Mouse (Mus musculus) gonadal fat pad, adult 2 months (tissue): Measurements from ENCODE around the gene Cd177. TPM values are rescaled to one million over a fixed set of nuclear protein-coding genes. Genes with fewer than 3 reads are reported as not detected.
"Not testable (repeated sequence)": the region's sequence is repeated elsewhere in the genome, so short reads cannot be mapped to it uniquely, and the experiment has no call there.

Source experiments
- DNase-seq: peaks from one replicate; pipeline ENCODE4 v3.0.0-alpha.2; 2012; ENCODE audit warnings: low read depth
- polyA plus RNA-seq: library from polyadenylated mRNA; depleted of rRNA; stranded (reverse); fragments of >200 nt; gene quantifications from 2 replicates; pipeline ENCODE4 v1.2.3, GENCODE M21; 2012; rRNA removed

Gene Cd177
- 1.1 and 3.3 TPM in 2 replicates for polyA plus RNA-seq

DNA sequence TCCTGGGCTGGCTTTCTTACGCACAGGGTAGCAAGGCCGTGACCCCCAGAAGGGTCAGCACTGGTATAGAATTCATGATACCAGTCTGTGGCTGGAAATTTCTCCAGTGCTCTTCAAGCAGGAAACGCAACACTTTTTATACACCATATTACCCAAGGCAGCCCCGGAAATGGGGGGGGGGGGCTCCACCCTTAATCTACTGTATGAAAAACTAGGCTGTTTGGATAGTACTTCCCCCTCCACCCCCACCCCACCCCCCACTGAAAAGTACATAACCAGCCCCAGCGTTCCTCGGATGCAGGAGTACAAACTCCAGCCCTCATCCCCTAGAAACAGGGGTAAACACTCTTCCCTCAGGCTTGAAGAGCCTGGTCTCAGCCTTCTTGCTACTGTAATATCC, at the start of gene Cd177:
Gene Cd177 (minus strand): TSS at position 101 of the 400 bp plus-strand sequence.
- no peak for DNase-seq

DNA sequence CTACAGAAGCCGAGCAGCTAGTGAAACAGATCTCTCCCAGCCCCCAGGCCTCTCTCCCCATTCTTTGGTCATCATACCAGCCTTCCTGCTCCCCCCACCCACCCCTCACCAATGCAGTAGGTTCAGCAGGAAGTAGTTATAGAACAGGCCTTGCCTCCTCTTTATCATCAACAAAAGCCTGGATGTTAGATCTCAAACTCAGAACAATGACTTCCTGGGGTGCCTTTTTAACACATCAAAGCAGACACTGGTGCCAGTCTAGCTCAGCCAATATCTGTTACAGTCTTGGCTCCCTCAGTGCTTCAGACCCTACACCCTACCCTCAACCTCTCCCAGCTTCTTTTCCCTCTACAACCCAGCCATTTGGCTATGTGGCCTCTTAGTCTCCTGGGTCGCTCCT, 48.9 kb upstream of the Cd177 start:
- no peak for DNase-seq

DNA sequence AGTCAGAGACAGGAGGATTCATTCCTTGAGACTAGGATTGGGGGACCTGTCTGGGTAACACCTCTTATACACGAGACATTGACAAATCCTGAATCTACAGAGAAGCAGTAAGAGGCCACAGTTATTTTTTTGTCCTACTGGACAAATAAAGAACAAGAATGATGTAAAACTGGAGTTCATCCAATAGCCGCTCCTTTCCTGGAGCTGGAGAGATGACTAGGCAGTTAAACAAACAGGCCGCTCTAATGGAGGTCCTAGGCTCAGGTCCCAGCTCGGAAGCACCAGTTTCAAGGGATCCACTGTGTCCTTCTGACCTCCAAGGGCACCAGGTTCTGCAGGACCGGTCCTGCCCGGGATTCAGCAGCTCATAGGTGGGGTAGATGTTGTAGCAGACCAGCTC, 44.7 kb upstream of the Cd177 start:
- no peak for DNase-seq

DNA sequence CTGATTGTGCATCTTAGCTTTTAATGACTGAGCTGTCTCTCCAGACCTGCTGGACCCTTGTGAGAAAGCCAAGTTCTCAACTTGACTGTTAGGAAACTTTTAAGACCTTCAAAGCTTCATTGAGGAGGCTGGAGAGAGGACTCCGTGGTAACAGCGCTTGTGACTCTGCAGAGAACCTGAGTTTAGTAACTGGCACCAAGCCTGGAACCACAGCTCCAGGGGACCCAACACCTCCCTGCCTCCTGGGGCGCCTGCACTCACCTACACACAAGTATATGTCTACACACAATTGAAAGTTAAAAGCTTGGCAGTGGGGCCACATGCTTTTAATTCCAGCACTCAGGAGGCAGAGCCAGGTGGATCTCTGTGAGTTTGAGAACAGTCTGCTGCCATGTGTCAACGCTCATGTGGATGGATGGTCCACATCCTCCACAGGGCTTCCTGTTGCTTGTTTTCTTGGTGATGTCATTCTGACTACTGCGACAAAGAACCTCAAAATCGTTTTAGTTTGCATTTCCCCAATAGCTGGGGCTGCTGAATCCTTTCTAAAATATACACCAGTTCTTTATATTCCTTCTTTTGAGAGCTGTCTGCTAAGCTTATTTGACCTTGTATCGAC, 42.1 kb upstream of the Cd177 start:
- no peak for DNase-seq

DNA sequence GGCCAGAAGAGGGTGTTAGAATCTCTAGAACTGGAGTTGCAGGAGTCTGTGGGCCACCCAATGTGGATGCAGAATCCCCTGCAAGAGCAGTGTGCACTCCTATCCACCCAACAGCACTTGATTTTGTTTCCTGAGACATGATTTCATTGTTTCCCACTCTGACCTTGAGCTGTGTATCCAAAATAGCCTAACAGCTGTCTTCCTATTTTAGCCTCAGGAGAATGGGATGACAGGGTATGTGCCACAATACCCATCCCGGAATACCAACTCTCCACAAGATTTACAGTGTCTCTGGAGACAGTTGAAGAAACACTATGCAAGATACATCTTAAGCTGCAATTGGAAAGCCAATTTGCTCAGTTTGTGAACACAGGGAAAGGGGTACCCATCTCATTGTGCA, 37.8 kb upstream of the Cd177 start:
- DNase-seq = no peak

DNA sequence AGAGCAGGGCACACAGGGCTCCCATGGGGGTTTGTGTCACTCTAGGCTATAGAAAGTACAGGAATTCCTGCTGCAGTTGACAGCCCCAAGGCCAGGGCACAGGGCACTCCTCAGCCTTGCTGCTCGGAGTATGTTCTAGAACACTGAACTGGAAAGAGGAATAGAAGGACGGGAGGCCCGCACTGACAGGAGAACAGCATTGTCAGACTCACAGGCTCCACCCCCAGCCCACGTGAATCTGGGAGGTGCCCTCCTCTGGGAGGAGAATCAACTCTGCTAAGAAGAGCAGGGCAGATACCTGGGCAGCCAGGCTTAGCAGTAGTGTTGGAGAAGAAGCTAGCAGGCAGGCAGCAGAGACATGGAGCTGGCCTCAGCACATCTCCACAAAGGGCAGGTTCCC, 16.8 kb upstream of the Cd177 start, which contains the start of gene Ceacam10:
Gene Ceacam10 (plus strand): TSS at position 289 of the 400 bp plus-strand sequence.
- DNase-seq = not testable (repeated sequence)

DNA sequence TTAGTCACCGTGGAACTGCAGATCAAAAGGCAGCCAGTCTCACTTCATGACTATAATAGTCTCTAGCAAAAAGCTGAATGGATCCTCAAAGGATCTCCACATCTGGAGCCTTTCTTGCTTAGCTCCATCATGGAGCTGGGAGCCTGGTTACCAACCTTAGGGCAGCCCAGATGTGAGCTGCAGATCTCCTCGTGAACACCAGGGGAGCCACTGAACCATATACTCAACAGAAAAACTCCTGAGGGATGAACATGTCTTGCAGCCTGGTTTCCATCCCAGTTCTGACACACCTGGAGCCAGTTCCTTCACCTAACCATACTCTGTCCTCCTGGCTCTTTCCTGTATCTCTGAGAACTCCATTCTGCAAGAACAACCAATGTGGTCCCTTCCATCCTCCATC, 16.0 kb upstream of the Cd177 start:
- DNase-seq = no peak

DNA sequence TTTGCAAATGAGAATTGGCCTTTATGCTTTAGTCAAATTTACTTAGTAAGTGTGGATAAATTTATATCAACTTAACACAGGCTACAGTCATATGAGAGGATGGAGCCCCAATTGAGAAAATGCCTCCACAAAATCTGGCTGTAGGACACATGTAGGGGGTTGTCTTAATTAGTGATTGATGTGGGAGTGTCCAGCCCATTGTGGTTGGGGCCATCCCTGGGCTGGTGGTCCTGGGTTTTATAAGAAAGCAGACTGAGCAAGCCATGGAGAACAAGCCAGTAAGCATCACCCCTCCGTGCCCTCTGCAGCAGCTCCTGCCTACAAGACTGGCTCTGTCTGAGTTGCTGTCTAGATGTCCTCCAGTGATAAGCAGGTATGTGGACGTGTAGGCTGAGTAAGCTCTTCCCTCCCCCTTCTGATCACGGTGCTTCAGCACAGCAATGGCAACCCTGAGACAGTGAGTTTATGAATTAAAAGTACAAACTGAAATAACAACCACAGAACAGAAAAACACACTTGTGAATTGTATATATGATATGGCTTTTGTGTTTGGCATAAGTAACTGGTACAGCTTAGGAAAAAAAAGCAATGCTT, 13.9 kb upstream of the Cd177 start:
- DNase-seq = no peak

DNA sequence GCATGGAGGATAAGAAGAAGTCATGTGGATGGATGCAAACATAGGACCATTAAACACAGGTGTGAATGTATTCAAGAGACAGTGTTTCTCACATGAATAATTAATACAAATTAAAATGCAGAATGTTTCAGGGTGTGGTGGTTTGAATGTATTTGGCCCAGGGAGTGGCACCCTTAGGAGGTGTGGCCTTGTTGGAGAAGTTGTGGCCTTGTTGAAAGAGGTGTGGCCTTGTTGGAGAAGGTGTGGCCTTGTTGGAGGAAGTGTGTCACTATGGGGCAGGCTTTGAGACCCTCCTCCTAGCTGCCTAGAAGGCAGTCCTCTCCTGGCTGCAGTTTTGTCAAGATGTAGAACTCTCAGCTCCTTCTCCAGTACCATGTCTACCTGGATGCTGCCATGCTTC, 11.2 kb upstream of the Cd177 start:
- no peak for DNase-seq

DNA sequence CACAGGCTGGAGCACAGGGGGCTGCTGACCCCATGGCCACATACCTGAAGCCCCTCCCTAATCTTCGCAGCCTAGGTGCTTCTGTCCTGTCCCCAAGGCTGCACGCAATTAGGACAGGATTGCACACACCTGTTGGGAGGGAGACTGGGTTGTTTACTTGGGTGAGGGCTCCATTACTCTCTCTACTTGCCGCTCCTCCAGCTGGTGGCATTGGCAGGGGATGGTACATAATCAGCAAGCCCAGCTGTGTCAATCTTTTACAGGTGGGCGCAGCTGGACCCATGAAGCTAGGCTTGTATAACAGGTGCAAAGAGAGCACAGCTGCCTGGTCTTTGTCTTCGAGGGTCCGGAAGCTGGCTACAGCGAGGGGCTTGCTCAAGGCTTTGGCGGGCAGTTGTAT, 2.5 kb upstream of the Cd177 start:
- DNase-seq = no peak

DNA sequence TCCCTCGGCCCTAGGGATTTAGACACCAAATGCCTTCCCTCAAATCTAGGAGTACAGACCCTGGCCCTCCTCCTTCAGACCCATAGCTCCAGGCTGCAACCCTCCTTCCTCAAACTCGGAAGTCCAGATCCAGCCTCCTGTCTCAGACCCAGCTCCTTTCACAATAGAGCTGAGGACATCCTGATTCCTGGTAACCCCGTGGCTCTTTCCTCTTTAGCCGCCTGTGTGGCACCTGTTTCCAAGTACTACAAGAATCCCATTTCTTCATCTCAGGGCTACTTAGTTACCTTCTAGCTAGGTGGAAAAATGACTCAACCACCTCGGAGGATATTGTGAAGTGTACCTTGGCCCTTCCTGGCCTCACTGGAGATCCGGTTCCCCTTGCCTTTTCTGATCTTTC, 1.1 kb upstream of the Cd177 start:
- DNase-seq = peak; percentile 10

DNA sequence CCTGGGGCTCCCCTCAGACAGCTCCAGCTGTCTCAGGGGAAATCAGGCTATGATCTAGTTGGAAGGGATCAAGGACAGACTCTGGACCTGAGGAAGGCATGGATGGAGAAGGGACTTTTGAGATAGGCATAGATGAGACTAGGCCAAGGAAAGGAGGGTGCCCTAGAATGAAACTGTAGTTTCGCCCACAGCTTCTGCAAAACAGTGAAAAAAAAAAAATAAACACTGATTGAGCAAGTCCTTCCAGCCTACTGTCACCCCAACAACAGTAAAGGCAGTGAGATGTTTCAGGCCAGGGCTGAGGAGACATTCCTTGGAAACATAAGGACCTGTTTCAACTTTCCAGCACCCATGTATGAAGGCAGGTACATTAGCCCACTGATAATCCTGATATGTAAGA, 1.6 kb downstream of the Cd177 start:
- no peak for DNase-seq

DNA sequence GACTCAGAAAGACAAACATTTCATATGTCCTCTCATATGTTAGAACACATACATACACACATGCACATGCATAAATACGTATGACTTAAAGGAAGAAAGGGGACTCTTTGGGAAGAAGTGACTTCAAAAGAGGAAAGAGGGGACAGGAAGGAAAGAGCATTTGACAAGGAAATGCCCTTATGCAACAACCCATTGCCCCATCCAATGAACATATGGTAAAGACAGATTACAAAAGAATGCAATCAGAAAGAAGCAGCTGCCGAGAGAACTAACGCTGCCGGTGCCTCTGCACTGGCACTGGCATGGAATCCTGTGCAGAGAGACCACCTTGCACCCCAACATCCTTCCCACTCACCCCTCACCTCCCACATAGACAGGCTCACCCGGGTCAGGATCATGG, 6.6 kb downstream of the Cd177 start:
- DNase-seq = no peak

DNA sequence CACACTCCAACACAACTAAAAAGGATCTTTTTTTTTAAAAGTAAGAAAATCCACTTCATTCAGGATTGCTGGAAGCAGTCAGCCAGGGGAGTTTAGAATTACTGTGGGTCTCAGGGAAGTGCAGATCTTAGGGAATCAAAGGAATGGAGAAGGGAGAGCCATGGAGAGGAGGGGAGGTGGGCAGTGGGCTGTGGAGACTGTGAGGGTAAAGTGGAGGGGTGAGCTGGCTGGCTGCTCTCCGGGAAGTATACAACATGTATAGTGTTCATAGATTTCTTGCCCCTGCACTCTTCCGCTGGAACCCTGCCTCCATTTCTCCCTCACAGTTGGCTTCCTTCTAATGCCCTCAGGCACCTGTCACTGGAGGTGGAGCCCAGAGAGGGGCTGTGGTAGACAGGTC, 8.5 kb downstream of the Cd177 start:
- DNase-seq = no peak

DNA sequence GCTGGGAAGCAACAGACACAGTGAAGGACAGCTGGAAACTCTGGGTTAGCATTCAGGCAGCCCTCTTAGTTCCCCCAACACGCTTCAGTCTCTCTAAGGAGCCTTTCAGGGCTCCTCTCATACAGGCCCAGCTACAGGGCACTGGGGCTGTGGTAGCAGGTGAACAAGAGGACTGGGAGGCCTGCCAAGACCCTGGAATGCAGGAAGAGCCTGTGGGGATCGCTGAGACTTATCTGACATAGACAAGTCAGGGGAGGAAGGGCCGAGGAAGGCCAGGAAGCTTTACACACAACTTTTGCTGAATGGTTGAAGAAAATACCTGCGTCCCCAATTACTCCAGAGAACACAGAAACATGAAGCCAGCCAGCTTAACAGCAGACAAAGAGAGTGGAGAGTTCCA, 9.4 kb downstream of the Cd177 start:
- no peak for DNase-seq

DNA sequence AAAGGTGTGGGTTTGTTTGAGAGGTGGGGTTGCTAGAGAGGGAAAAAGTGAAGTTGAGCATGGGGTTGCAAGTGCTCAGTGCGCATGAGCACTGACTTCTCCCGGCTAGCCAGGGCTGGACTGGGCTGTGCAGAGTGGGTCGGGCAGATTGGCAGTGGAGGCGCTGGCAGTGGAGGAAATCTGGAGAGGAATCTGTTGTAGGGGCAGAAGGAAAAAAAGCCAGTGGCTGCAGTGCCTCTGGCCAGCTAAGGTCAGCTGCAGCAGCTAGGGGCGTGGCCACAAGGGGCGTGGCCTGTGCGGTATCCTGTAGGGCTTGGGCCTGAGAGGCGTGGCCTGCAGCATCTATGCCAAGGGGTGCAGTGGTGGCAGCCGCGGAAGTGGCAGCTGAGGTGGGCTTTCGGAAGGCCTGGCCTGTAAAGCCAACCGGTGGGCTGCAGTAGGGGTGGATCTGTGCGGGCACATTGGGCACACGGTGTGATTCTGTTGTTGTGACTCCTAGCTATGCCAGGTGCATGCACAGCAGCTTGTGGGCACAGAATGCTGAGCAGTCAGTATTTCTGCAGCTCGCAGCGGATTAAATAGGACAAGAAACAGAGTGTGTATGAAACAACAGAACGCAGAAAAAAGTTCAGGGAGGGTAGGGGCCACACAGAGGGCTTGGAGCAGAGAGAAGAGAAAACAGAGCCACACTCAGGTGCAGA, 24.0 kb downstream of the Cd177 start:
- DNase-seq = no peak

DNA sequence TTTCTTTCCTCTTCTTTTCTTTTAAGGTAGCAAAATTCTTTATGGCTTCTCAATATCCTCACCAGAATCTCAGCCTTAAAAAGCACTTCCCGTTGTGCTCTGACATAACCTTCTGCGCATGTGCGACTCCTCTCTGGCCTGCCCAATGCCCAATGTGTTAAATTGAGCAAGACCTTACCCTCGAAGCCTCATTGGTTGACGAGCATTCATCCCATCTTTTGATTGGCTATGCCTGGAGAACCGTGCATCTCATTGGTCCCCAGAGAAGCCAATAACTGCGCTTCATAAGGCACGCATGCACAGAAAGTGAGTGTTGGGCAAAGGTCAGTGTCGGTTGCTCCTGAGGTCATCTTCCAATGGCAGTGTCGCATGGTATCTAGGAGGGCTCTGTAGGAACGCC, 33.3 kb downstream of the Cd177 start, which contains the start of gene Gm4763:
Gene Gm4763 (minus strand): TSS at position 101 of the 400 bp plus-strand sequence.
- not testable (repeated sequence) for DNase-seq

DNA sequence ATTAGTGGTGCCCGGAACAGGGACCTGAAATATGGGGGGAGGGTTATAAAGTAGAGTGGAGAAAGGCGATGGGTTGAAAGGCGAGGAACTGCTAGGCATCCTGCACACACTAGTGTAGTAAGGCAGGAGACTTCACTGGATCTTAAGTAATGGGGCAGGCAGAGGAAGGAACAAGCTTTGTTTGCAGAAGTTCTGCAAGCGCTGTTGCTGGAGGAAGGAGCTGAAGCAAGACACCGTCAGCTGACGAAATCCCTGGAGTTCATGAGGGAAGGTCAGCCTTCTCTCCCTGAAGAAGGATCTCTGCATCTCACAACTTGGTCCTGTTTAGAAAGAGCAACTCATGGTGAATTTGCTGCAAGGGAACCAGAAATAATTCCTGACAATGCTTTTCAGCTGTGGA, 45.1 kb downstream of the Cd177 start:
- DNase-seq = no peak

DNA sequence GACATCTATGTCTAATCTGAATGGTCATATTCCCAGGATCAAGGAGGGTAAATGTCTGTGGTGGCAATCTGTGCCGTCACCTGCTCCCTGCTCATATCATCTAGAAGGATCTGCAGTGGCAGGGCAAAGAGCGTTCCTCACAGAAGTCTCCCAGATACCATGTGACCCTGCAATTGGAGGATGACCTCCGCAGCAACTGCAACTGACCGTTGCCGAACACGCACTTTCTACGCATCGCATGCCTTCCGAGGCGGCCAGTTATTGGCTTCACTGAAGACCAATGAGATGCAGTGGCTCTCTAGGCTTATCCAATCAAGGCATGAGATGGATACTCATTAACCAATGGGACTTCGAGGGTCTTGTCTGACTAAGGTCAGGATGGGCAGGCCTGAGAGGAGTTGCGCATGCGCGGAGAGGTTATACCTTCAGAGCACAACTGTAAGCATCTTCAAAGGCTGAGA, 51.2 kb downstream of the Cd177 start, which contains the start of gene BC049730:
Gene BC049730 (plus strand): TSS at position 411 of the 461 bp plus-strand sequence.
- no peak for DNase-seq

DNA sequence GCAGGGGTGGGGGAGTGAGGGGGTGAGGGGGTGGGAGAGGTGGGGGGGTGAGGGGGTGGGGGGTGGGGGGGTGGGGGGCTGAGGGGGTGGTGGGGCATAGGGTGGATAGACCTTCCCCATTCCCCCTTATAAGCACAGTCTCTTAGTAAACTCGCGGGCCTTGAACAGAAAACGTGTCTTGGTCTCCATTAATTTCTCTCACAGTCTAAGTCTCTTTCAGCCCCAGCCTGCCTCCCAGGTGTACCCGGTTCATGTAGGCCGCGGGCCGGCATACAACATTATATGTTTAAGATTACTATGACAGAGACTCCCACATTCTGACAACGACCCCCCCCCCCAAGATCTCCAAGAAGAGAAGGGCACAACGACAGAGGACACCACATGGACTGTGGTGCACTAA, 57.3 kb downstream of the Cd177 start:
- DNase-seq = not testable (repeated sequence)

DNA sequence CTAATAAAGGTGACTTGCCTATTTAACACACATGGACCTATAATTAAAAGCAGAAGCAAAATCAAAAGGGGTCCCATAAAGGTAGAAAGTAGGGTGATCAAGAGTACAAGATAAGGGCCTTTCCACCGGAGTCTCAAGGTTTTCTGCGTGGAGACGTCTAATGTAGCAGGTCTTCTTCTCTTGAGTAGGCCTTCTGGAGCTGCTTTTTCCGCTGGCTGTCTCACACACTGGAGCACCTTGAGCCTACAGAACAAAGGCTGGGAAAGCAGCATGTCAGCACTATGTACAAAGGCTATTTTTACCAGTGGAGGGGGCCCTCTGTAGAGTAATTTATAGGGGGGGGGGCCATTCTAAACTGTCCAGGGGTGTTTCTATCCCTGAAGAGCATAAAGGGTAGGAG, 62.2 kb downstream of the Cd177 start:
- DNase-seq = not testable (repeated sequence)
